Mouse (Mus musculus) brown adipose tissue, adult 24 weeks (tissue): ENCODE data around the gene 2510009E07Rik. TPM values are rescaled to one million over a fixed set of nuclear protein-coding genes. Genes with fewer than 3 reads are reported as not detected.

Experiments
- H3K27ac ChIP-seq: fragments of 200-500 bp; replicated peaks from 2 replicates; pipeline ENCODE4 v1.5.1; 2012; ENCODE audit warnings: low read depth, mild to moderate bottlenecking, low read length
- H3K4me1 ChIP-seq: fragments of 200-500 bp; 2 replicates; pipeline ENCODE4 v1.6.1; 2012; ENCODE audit warnings: low read length, mixed read lengths; ENCODE audit not compliant: control insufficient read depth, insufficient read depth, insufficient read length
- H3K4me3 ChIP-seq: fragments of 200-500 bp; 2 replicates; pipeline ENCODE4 v1.5.1; 2012; ENCODE audit warnings: low read depth, mild to moderate bottlenecking, low read length, moderate library complexity; ENCODE audit not compliant: insufficient read depth
- polyA plus RNA-seq: library from polyadenylated mRNA; stranded (reverse); fragments of >200 nt; gene quantifications from 2 replicates; pipeline ENCODE4 v1.2.4, GENCODE M21; 2012; ENCODE audit not compliant: missing spikeins, insufficient read depth, insufficient read length

2510009E07Rik gene
- polyA plus RNA-seq = 6.3 and 10.6 TPM in 2 replicates

DNA sequence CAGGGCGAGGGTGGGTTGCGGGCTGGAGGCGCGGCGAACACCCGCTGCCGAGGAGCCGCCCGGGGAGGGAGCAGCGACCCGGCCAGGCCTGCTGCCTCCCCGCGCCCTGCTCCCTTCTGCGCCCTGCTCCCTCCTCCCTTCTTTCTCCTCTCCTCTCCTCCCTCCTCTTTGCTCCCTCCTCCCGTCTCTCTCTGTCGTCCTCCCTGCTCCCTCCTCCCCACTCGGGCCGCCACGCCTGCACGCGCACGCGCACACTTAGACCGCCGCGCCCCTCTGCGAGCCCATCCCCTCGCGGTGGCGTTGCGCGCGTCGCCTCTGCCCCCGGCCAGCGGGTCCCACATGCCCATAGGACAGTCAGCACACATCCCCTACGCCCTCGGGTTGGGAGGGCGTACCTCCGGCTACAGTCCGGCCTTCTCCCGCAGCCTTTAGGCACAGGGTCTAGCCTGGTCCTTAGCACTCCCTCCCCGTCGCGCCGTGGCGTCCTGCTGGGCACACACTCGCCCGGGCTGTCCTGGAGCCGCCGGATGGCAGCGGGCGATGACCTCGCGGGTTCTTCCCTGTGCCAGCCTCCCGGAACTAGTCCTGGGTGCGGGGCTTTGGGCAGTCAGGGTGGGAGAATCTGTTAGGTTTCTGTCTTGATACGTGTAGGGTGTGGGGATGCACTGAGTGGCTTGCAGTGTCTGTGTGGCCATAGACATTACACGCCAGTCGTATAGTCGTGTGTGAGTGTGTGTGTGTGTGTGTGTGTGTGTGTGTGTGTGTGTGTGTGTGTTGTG lies at the start of gene 2510009E07Rik:
Gene 2510009E07Rik, minus strand, starts transcription at position 203 of the 779 bp plus-strand sequence.
- peaks cover 8% of the 10 kb centered on the region; the same call in 1 of the 2 replicates for H3K4me1 ChIP-seq
- H3K4me3 ChIP-seq = peak within 1 kb of the TSS; percentile 91
- H3K27ac ChIP-seq = peak within 1 kb of the TSS; percentile 33

DNA sequence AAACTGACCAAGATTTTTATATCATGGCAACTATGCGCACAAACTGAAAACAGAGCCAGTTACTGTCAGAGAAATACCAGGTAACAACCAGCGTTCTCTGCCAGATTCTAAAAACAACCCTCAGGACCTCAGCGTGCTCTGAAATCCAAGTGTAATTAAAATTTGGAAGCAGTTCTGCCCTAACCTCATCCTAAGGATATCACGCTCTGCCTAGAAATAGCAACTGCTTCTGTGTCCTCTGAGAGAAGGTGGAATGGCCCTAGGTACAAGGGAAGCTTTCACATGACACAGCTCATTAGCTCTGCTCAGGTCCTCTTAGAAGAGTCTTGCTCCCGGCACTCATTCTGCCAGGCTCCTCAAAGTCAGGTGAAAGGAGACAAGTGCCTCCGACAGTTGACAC lies 48.9 kb upstream of the 2510009E07Rik start:
- H3K4me3 ChIP-seq = no peak overlapping the region
- no peaks in the 10 kb centered on the region for H3K4me1 ChIP-seq
- H3K27ac ChIP-seq = no peak overlapping the region

DNA sequence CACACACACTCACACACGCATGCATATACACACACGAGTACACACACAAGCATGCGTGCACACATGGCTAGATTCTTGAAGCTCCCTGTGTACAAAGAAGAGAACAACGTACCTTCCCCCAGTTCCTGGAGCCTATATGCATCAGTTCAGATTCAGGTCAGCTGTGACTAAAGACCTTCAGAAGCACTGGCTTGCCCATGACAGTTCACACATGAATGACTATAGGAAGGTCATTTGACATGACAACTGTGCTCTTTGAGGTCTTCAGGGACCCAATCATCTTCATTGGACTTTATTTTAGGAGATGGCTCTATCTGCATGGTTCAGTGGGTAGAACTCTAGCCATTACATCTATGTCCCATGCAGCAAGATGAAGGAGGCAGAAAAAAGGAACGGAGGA lies 48.4 kb upstream of the 2510009E07Rik start:
- H3K4me3 ChIP-seq = no peak overlapping the region
- H3K4me1 ChIP-seq = no peaks in the 10 kb centered on the region
- H3K27ac ChIP-seq = no peak overlapping the region

DNA sequence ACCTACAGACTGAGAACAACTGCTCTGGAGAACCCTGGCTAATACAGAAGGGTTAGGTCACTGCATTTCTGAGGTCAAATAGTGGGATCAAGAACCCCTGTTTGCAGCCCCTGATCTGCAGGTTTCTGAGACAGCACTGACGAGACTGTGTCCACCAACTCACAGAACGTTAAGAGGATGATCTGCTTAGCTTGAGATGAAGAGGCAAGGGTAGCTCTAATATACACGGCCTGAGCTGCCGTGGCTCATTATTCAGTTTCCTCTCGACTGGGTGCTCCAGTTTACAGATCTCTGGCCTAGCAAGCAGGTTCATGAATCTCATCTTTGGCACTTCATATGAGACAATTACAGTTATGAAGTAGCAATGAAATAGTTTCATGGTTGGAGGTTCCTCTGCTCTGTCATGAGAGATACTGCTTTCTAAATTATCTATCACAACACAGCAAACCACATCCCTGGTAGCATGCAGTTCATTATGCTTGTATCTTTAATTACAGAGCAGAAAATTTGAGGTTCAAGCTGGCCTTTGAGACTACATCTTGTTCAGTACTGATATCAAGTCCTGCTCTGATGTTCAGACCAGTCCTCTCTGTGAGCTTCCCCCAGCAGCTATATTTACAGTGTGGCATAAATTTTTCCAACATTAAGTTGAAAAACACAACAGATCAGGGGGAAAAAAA lies 47.9 kb upstream of the 2510009E07Rik start:
- no peak overlapping the region for H3K27ac ChIP-seq

DNA sequence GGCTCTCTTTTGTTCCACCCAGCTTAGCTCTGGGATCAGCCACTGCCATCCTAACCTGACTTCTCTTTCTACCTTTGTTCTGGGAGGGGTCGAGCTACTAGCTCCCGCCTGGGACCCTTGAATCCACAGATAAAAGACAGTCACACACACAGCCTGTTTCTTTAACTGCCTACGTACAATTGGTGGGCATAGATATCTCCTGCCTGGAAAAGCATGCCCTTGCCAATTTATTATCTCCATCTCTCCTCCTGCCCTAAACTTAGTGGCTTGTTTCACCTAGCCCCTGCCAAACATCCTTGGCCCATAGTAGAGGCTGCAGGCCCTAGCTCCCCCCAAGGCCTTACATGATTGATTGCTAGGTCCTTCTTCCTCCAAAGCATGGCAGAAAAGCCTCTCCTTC lies 47.1 kb upstream of the 2510009E07Rik start:
- Histone ChIP-seq H3K27ac (no peak overlapping the region), H3K4me1 (no peaks in the 10 kb centered on the region), H3K4me3 (no peak overlapping the region)

More for the DNA sequence above, 47.9 kb upstream of the 2510009E07Rik start:
- Histone ChIP-seq H3K4me1 (no peaks in the 10 kb centered on the region), H3K4me3 (no peak overlapping the region)

DNA sequence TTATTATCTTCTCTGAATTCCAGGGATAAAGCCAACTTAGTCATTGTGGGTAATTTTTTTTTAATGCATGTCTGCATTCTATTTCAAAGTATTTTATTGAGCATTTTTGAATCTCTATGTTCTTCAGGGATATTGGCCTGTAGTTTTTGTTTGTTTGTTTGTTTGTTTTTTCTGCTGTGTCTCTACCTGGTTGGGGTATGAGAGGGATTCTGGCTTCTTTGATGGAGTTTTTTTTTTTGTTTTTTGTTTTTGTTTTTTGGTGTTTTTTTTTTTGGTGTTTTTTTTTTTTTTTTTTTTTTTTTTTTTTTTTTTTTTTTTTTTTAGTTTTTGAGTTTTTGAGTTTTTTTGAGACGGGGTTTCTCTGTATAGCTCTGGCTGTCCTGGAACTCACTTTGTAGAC lies 41.2 kb upstream of the 2510009E07Rik start:
- Histone ChIP-seq H3K4me3 (no peak overlapping the region), H3K4me1 (no peaks in the 10 kb centered on the region), H3K27ac (no peak overlapping the region)

DNA sequence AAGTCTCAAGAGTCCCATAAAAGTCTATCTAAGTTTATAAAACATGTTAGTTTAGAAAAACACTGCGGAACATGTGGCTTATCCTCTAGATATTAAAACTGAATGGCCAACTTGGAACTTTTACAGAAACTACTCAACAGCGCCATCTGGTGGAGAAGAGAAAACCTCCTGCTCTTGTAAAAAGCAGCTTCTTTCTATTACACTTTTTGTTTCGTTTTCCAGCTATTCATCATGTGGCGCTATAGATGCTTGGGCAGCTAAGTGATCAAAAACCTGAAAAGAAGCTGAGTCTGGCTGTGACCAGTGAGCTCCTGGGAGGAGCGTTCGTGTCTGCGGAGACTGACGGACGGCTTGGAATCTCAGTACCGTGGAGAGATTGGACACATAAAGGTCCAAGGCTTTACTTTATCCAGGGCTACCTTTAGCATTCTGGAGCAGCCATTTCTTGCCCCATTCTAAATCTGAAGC lies 33.5 kb upstream of the 2510009E07Rik start:
- H3K4me3 ChIP-seq = peak overlapping the region; percentile 62
- H3K4me1 ChIP-seq = no peaks in the 10 kb centered on the region
- H3K27ac ChIP-seq = no peak overlapping the region

DNA sequence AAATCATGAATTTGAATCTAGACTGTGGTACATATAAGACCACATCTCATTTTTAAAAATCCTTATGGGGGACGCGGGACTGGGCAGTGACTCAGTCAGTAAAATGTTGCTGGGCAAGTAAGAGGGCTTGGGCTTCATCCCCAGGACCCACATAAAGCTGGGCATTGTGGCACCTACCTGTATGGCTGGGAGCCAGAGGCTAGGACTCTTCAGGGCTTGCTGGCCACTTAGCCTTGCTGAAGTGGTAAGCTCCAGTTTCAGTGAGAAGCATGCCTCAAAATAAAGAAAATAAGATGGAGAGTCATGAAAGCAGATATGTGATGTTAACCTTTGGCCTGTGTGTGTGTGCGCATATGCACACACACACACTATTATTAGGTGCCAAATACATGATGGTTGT lies 33.0 kb upstream of the 2510009E07Rik start:
- Histone ChIP-seq H3K4me3 (no peak overlapping the region), H3K27ac (no peak overlapping the region), H3K4me1 (no peaks in the 10 kb centered on the region)

DNA sequence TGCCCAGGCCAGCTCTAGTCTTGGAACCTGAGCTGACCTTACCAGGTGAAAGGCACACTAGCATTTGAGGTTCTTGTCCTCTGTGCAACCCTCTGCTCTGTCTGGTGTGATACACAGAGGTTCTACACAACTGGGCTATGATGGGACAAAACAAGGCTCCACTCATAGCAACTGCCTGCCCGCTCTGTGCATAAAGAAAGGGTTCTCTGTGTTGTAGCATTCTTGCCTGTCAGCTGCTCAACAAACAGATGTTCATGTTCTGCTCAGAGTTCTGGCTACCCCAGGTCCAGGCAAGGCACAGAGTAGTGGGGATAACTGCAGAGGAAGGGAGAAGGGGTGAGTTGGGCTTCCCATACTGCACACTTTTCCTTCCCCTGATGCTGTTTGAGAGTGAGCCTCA lies 29.8 kb upstream of the 2510009E07Rik start:
- no peak overlapping the region for H3K4me3 ChIP-seq
- no peak overlapping the region for H3K27ac ChIP-seq
- no peaks in the 10 kb centered on the region for H3K4me1 ChIP-seq

DNA sequence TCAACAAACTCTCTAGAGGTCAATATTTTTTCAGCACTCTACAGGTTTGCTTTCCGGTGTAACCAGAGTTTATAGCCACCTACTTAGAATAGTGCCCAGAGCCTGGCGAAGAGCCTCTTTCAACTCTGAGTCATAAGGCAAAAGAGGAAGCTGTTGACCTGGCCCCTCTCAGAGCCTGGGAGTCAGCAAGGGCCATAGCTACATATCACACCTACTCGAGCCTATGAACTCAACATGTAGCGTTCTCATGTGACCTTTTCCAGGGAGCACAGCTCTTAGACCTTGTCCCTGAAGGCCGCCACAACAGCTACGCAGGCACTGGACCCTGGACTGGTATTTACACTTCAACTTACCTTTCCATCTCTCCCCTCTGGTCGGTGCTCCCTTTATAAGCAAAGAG lies 25.3 kb upstream of the 2510009E07Rik start:
- Histone ChIP-seq H3K27ac (no peak overlapping the region), H3K4me3 (no peak overlapping the region), H3K4me1 (no peaks in the 10 kb centered on the region)

DNA sequence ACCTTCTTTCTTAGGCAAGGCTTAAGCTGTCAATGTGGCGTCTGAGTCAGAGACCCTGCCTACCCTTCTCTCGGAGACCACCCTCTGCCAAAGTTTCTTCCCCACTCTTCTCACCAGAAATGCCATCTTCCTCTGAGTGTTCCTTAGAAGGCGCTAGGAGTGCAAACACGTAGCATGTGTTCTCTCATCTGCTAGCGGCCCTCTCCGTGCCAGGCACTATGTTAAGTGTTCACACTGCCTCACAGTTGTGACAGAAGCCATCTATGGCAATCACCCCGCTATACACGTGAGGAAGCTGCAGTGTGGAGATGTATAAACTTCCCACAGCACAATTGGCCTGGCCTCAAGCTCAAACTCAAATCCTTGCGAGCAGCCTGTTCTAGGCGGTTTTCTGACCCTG lies 20.1 kb upstream of the 2510009E07Rik start:
- no peaks in the 10 kb centered on the region for H3K4me1 ChIP-seq
- no peak overlapping the region for H3K4me3 ChIP-seq

DNA sequence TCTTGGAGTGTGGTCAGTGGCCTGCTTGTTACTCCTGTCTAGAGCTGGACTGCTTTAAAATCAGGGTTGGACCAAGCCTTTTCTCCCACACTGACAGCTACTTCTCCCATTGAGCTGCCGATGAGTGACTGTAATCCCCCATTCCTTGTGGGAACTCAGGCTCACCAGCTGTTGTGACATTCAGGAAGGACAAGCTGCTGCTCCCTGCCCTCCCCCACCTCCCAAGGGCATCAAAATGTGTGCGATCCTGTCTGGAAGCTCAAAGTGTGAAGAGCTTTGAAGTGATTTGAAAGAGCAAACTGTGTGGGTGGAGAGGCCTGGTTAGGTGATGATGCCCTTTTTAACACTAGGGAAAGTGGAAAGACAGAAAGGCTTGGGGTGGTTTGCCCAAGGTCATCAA lies 15.9 kb upstream of the 2510009E07Rik start:
- Histone ChIP-seq H3K4me3 (no peak overlapping the region), H3K4me1 (no peaks in the 10 kb centered on the region), H3K27ac (no peak overlapping the region)

More for the DNA sequence above, 20.1 kb upstream of the 2510009E07Rik start:
- no peak overlapping the region for H3K27ac ChIP-seq

DNA sequence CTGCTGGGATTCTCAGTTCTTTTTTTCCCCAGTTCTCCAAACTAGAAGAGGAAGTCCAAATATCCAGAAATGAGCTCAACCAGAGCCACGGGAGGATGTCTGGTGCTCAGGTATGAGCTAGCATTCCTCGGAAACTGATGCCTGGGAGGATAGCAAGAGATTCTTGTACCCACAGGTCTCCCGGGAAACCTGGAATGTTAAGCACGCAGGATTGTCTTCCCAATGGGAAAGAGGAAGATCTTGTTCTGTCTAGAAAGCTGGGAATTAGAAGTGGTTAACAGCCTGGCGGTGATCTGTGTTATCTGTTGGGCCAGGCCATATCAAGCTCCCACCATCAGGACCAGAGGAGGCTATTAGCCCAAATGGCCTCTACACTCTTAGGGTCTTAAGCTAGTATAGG lies 10.2 kb upstream of the 2510009E07Rik start:
- Histone ChIP-seq H3K4me3 (no peak overlapping the region), H3K27ac (no peak overlapping the region), H3K4me1 (no peaks in the 10 kb centered on the region)

DNA sequence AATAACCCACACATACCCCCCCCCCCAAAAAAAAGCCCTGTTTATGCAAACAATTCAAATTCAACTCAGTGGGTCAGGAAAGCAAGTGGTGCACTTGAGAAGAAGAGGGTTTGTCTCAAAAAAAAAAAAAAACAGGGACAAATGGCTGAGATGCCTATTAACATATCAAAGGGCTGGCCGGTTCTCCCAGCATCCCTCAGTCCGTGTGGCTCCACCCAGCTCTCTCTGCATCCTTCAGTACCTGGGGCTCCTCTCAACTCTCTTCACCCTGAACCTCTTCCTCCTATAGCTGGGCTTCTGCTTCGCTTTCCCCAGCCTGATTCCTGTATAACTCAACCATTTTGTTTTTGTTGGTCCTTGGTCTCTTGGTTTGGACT lies 7.8 kb upstream of the 2510009E07Rik start:
- H3K4me3 ChIP-seq = peak overlapping the region; percentile 18; the same call in 1 of the 2 replicates
- H3K4me1 ChIP-seq = no peaks in the 10 kb centered on the region
- H3K27ac ChIP-seq = no peak overlapping the region

DNA sequence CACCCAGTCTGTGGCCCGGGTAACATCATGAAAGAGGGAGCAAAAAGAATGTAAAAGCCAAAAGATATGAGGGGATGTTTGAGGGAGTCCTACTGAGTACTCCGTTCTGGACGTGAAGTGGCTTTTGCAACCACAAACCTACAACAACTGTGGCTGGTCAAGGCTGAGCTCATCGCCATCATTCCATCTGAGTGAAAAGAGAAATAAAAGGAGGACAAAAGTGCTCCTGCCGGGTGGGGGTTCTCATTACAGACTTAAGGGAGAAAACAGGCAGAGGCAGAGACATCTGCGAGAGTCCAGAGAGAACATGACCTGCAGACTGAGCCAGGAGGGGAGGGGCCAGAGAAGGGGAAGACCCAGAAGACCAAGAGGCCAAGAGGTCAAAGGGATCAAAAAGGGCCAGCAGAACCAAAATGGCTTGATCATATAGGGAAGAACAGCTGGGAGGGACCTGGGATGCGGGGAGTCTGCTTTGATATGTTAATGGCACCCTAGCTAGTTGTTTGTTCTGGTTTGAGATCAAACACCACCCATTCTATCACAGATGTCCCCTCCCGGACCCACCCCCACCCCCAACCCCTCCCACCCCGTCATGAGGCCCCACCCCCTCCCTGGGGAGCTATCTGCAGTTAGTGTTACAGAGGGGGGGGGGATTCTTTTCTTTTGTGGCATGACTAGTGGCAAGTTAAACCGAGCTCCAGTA lies 7.3 kb upstream of the 2510009E07Rik start:
- Histone ChIP-seq H3K27ac (no peak overlapping the region), H3K4me3 (no peak overlapping the region)

More for the DNA sequence above, 7.3 kb upstream of the 2510009E07Rik start:
- H3K4me1 ChIP-seq = no peaks in the 10 kb centered on the region
